Mouse (Mus musculus) brain, embryonic 14.5 days (tissue): ENCODE results near the gene Prdx1.

Experiments
- CTCF ChIP-seq: fragments of 200-500 bp; IDR thresholded peaks from 2 replicates; pipeline ENCODE4 v1.5.1; 2012; ENCODE audit warnings: inconsistent platforms, mild to moderate bottlenecking, moderate library complexity, borderline replicate concordance; ENCODE audit not compliant: insufficient read depth, insufficient read length; ENCODE audit errors: extremely low read depth
- POLR2A ChIP-seq: fragments of 200-500 bp; IDR thresholded peaks from 2 replicates; pipeline ENCODE4 v1.6.1; 2012; ENCODE audit warnings: mild to moderate bottlenecking, inconsistent platforms, borderline replicate concordance; ENCODE audit not compliant: poor library complexity, insufficient read depth, insufficient read length, severe bottlenecking; ENCODE audit errors: extremely low read depth

GRCm38 (mm10) chr4:116684665-116685064, 679 bp upstream of the Prdx1 start:
- no peak for TF ChIP-seq POLR2A
- no peak for TF ChIP-seq CTCF
